Mouse (Mus musculus) heart, adult 2 months (tissue): ENCODE results near the gene Slx4ip. TPM values are rescaled to one million over a fixed set of nuclear protein-coding genes. Genes with fewer than 3 reads are reported as not detected.

Experiments
- DNase-seq, 2 experiments: peaks; one replicate each; pipeline ENCODE4 v3.0.0; 2021
- H3K27ac ChIP-seq: fragments of 200-600 bp; 2 replicates; pipeline ENCODE4 v1.8.1; 2022
- H3K27me3 ChIP-seq: fragments of 200-500 bp; 2 replicates; pipeline ENCODE4 v1.6.1; 2012; ENCODE audit warnings: mild to moderate bottlenecking, low read length, inconsistent platforms, mixed read lengths; ENCODE audit not compliant: control insufficient read depth, insufficient read depth
- H3K36me3 ChIP-seq: fragments of 200-500 bp; 2 replicates; pipeline ENCODE4 v1.6.1; 2012; ENCODE audit warnings: low read length, inconsistent platforms; ENCODE audit not compliant: control insufficient read depth, insufficient read depth
- H3K4me1 ChIP-seq: fragments of 200-500 bp; 2 replicates; pipeline ENCODE4 v1.6.1; 2011; ENCODE audit warnings: low read length; ENCODE audit not compliant: control insufficient read depth, insufficient read depth
- H3K4me3 ChIP-seq: fragments of 200-600 bp; 2 replicates; pipeline ENCODE4 v1.8.1; 2022
- H3K79me2 ChIP-seq: fragments of 200-500 bp; replicated peaks from 2 replicates; pipeline ENCODE4 v1.6.1; 2012; ENCODE audit warnings: mild to moderate bottlenecking, inconsistent platforms, low read length, moderate library complexity, mixed read lengths; ENCODE audit not compliant: control insufficient read depth, insufficient read depth
- H3K9ac ChIP-seq: fragments of 200-500 bp; 2 replicates; pipeline ENCODE4 v1.6.1; 2012; ENCODE audit warnings: low read depth, mild to moderate bottlenecking, control low read depth, inconsistent platforms, low read length, mixed read lengths
- CTCF ChIP-seq: fragments of 200-600 bp; IDR thresholded peaks from 2 replicates; pipeline ENCODE4 v1.8.1; 2022; ENCODE audit warnings: antibody characterized with exemption, mild to moderate bottlenecking, moderate library complexity
- EP300 ChIP-seq: fragments of 200-500 bp; IDR thresholded peaks from 2 replicates; pipeline ENCODE4 v1.6.1; 2011; ENCODE audit warnings: low read depth, low read length, control low read depth; ENCODE audit not compliant: insufficient read depth
- POLR2A ChIP-seq: fragments of 200-500 bp; IDR thresholded peaks from 2 replicates; pipeline ENCODE4 v1.6.1; 2011; ENCODE audit warnings: mild to moderate bottlenecking, low read depth, low read length, control low read depth; ENCODE audit not compliant: insufficient read depth
- WGBS: fragments of 180-500 bp; shearing (Covaris S2); methylation state at CpG from one replicate; pipeline ENCODE4 v1.1.7; 2018; 5-methylcytosine and 5-hydroxymethylcytosine counted together
- intact Hi-C: fragments of 180-260 bp; cut with DNase I; formaldehyde crosslinking; loops from one replicate; pipeline ENCODE4 v1.15.1; 2025
- polyA plus RNA-seq: library from polyadenylated mRNA; depleted of rRNA; stranded (reverse); fragments of >200 nt; gene quantifications from 2 replicates; pipeline ENCODE4 v1.2.3, GENCODE M21; 2012
- total RNA-seq, 2 experiments: library from RNA; stranded (reverse); gene quantifications; 2 replicates each; pipeline ENCODE4 v1.2.3; 2021

The Slx4ip gene
- total and polyA plus RNA-seq, 3 experiments, result 0.39 to 1.4 (median 1.3) TPM

GRCm38 (mm10) chr2:136913021-136913420, 22.0 kb downstream of the Slx4ip start:
- intact Hi-C loops, result loop anchor here (5.0 kb wide), 3 partner anchors 69 to 1029 kb away; no protein-coding TSS in a partner anchor
- WGBS, result 88% methylated on average over 3 of the region's 3 CpGs
- Histone ChIP-seq H3K9ac (no peak overlapping the region), H3K4me1 (peaks cover 4% of the 10 kb centered on the region), H3K36me3 (peaks cover 5% of the 10 kb centered on the region), H3K27me3 (no peaks in the 10 kb centered on the region), H3K79me2 (no peaks in the 10 kb centered on the region), H3K4me3 (no peak overlapping the region), H3K27ac (no peak overlapping the region)
- no peak for DNase-seq
- TF ChIP-seq POLR2A (no peak), EP300 (no peak), CTCF (no peak)

- no peak for DNase-seq
- 25% methylated on average over 3 of the region's 3 CpGs for WGBS
These were observed 23.4 kb downstream of the Slx4ip start for GRCm38 (mm10) chr2:136914334-136914902.

GRCm38 (mm10) chr2:136919433-136919832, 28.4 kb downstream of the Slx4ip start:
- Histone ChIP-seq H3K4me1 (peaks cover 3% of the 10 kb centered on the region), H3K27ac (no peak overlapping the region), H3K79me2 (no peaks in the 10 kb centered on the region; the same call in 1 of the 2 replicates), H3K27me3 (no peaks in the 10 kb centered on the region), H3K9ac (no peak overlapping the region), H3K4me3 (no peak overlapping the region), H3K36me3 (peaks cover 2% of the 10 kb centered on the region; the same call in 1 of the 2 replicates)
- no peak for DNase-seq
- intact Hi-C loops, result no loop called here
- 100% methylated on average over 1 of the region's 1 CpGs for WGBS
- TF ChIP-seq POLR2A, result no peak
- TF ChIP-seq EP300, result no peak
- no peak for TF ChIP-seq CTCF

More at GRCm38 (mm10) chr2:136914334-136914902, 23.4 kb downstream of the Slx4ip start:
- Histone ChIP-seq H3K79me2 (no peaks in the 10 kb centered on the region), H3K9ac (no peak overlapping the region), H3K4me3 (no peak overlapping the region), H3K36me3 (peaks cover 5% of the 10 kb centered on the region), H3K27ac (no peak overlapping the region), H3K27me3 (no peaks in the 10 kb centered on the region), H3K4me1 (peaks cover 4% of the 10 kb centered on the region)
- TF ChIP-seq CTCF (peak; percentile 81), EP300 (no peak)
- intact Hi-C loops, result loop anchor here (2.0 to 5.0 kb wide), 4 partner anchors 68 to 1028 kb away; no protein-coding TSS in a partner anchor

GRCm38 (mm10) chr2:136920257-136920993, 29.4 kb downstream of the Slx4ip start:
- intact Hi-C loops, result no loop called here
- TF ChIP-seq CTCF, result no peak
- no peak for TF ChIP-seq POLR2A
- no peak for TF ChIP-seq EP300
- Histone ChIP-seq H3K4me3 (no peak overlapping the region), H3K79me2 (no peaks in the 10 kb centered on the region; the same call in 1 of the 2 replicates), H3K27ac (no peak overlapping the region), H3K27me3 (no peaks in the 10 kb centered on the region), H3K9ac (no peak overlapping the region), H3K36me3 (no peaks in the 10 kb centered on the region), H3K4me1 (peaks cover 2% of the 10 kb centered on the region)
- 56% methylated on average over 3 of the region's 3 CpGs for WGBS
- DNase-seq, result no peak

- Histone ChIP-seq H3K27me3 (no peaks in the 10 kb centered on the region), H3K27ac (no peak overlapping the region), H3K36me3 (no peaks in the 10 kb centered on the region), H3K79me2 (no peaks in the 10 kb centered on the region; the same call in 1 of the 2 replicates), H3K4me3 (no peak overlapping the region), H3K4me1 (peaks cover 2% of the 10 kb centered on the region), H3K9ac (peak overlapping the region; percentile 31; the same call in 1 of the 2 replicates)
- TF ChIP-seq POLR2A, result no peak
- 0 out of 2 replicates have a peak, but pooled peaks have one; percentile 9 for TF ChIP-seq EP300
- 49% methylated on average over 4 of the region's 4 CpGs for WGBS
- DNase-seq, result peak in 1 of 2 experiments; percentile 16
- intact Hi-C loops, result no loop called here
These were observed 30.0 kb downstream of the Slx4ip start for GRCm38 (mm10) chr2:136921003-136921408.
